Mouse (Mus musculus) heart, postnatal 0 days (tissue): ENCODE data around the gene Ttc38.

Experiments
- CTCF ChIP-seq: IDR thresholded peaks from 2 replicates; pipeline ENCODE4 v1.5.1; 2016; ENCODE audit warnings: antibody characterized with exemption, control low read depth, low read depth
- EP300 ChIP-seq: IDR thresholded peaks from 2 replicates; pipeline ENCODE4 v1.6.1; 2016; ENCODE audit warnings: antibody characterized with exemption, low read depth

- no peak for TF ChIP-seq EP300
- TF ChIP-seq CTCF: no peak
Measured at GRCm38 (mm10) chr15:85809091-85809490, 23.0 kb upstream of the Ttc38 start.
